ENCODE assay signal across 10 mouse cellular contexts in the genomic region with DNA sequence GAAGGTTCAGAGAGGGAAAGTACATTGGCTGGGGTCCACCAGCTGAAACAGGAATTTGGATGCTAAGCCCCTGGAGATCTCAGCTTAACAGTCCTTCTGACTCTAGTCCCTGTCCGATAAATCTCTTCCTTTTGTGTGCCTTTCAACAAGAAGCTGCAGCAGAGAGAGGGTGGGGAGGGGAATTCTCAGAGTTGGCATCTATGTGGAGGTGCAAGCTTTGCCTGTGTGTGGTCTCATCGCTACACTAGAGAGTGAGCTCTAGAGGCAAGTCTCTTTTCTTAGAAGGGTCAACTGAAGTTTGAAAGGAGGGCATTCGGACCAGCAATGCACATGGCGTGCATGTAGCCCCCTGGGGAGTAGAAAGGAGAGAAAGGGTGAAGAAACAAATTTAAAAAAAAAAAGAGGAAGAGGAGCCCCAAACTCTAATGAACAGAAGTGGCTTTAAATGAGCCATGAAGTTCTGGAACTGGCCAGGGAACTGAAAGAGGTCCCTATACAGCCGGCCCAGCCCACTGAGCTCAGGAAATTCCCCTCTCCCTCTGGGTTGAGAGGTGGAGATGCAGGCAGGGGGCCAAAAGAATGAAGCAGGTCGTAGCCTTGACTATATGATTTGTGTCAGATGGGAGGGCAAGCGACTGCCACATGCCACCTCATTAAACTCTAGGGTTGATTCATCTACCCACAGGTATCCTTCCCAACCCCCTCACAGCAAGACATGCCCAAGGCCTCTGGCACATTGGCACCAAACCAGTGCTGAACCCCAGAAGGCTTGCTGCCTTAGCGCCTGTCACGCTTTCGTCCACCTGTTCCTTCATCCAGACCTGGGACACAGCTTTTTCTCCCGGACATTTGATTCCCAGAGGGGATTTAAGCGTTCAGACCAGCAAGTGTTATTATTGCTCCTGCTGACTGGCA. TPM values are rescaled to one million over a fixed set of nuclear protein-coding genes. Genes with fewer than 3 reads are reported as not detected.
A peak's percentile ranks its signal among the peaks of the same experiment; 100 is the strongest.
DNase-seq lines count a peak whose midpoint lies in the region; ATAC-seq lines count a peak whose summit lies in the region.
"Had no signal": no experiment of that assay in that cellular context is flagged by ENCODE, and none has a peak within 500 bp of the region (broad histone marks: within the 10 kb centered on the region; RNA-seq: fewer than 3 reads in every experiment).

No protein-coding gene starts in this region.

- H3K9ac ChIP-seq in heart, embryonic 16.5 days (ENCODE audit: low read length): no peak overlapping the region
- no peak overlapping the region for H3K9ac ChIP-seq in forebrain, embryonic 13.5 days
- H3K9ac ChIP-seq in midbrain, embryonic 15.5 days: no peak overlapping the region

- no peak overlapping the region; the same call in 1 of the 2 replicates for H3K4me2 ChIP-seq in heart, embryonic 16.5 days (ENCODE audit: low read depth, low read length)
- H3K4me2 ChIP-seq in forebrain, embryonic 13.5 days: peak overlapping the region; percentile 71
- H3K4me2 ChIP-seq in midbrain, embryonic 15.5 days: peak overlapping the region; percentile 82

- peaks cover 33% of the 10 kb centered on the region for H3K27me3 ChIP-seq in heart, embryonic 16.5 days (ENCODE audit: control insufficient read depth, insufficient read depth, low read length)
- H3K27me3 ChIP-seq in forebrain, embryonic 13.5 days: peaks cover 38% of the 10 kb centered on the region
- H3K27me3 ChIP-seq in midbrain, embryonic 15.5 days (replicated peaks): peaks cover 14% of the 10 kb centered on the region; the same call in 1 of the 2 replicates

- DNase-seq in heart, adult 8-10 months (ENCODE audit: low spot score): no peak
- DNase-seq in cerebellum, adult 11 months: peak; percentile 83
- no peak for DNase-seq in T-cell, adult 2 months (ENCODE audit: low spot score)
- DNase-seq in kidney, postnatal 25 days: no peak
- no peak for DNase-seq in gastrocnemius, postnatal 4 days (ENCODE audit: low spot score in 2 of 2)
- DNase-seq: kidney, postnatal 36 days had no signal

- H3K4me3 ChIP-seq in heart, embryonic 16.5 days (ENCODE audit: low read length): peak overlapping the region; percentile 50; the same call in 1 of the 2 replicates
- peak overlapping the region; percentile 36; the same call in 1 of the 2 replicates for H3K4me3 ChIP-seq in forebrain, embryonic 13.5 days
- peak overlapping the region; percentile 45 for H3K4me3 ChIP-seq in midbrain, embryonic 15.5 days
- H3K4me3 ChIP-seq: myocyte had no signal

- no peak overlapping the region for H3K27ac ChIP-seq in heart, embryonic 16.5 days (ENCODE audit: low read length)
- H3K27ac ChIP-seq in forebrain, embryonic 13.5 days: no peak overlapping the region
- no peak overlapping the region for H3K27ac ChIP-seq in midbrain, embryonic 15.5 days

- no peaks in the 10 kb centered on the region for H3K9me3 ChIP-seq in heart, embryonic 16.5 days (replicated peaks; ENCODE audit: control insufficient read depth, low read length)
- H3K9me3 ChIP-seq in forebrain, embryonic 13.5 days (replicated peaks): no peaks in the 10 kb centered on the region
- no peaks in the 10 kb centered on the region for H3K9me3 ChIP-seq in midbrain, embryonic 15.5 days

- no peak for ATAC-seq in heart, embryonic 16.5 days (replicated peaks; ENCODE audit: extremely low read depth, insufficient read depth, low FRiP score)
- no peak for ATAC-seq in forebrain, embryonic 13.5 days
- no peak for ATAC-seq in midbrain, embryonic 15.5 days (replicated peaks)

- 49% methylated on average over 12 of the region's 12 CpGs for WGBS in heart, embryonic 16.5 days
- 17% methylated on average over 12 of the region's 12 CpGs for WGBS in forebrain, embryonic 13.5 days
- WGBS in midbrain, embryonic 15.5 days: 16% methylated on average over 12 of the region's 12 CpGs

- no peaks in the 10 kb centered on the region for H3K36me3 ChIP-seq in heart, embryonic 16.5 days (ENCODE audit: control insufficient read depth, insufficient read depth)
- H3K36me3 ChIP-seq in forebrain, embryonic 13.5 days (ENCODE audit: poor library complexity, severe bottlenecking): no peaks in the 10 kb centered on the region
- H3K36me3 ChIP-seq in midbrain, embryonic 15.5 days (replicated peaks): no peaks in the 10 kb centered on the region

- H3K4me1 ChIP-seq in heart, embryonic 16.5 days (ENCODE audit: control insufficient read depth, insufficient read depth, low read length): peaks cover 10% of the 10 kb centered on the region
- H3K4me1 ChIP-seq in forebrain, embryonic 13.5 days: peaks cover 24% of the 10 kb centered on the region
- peaks cover 32% of the 10 kb centered on the region for H3K4me1 ChIP-seq in midbrain, embryonic 15.5 days

RNA-seq across cellular contexts. Expression of a gene that starts 10.0 kb away (rescaled TPM):
- polyA plus RNA-seq in heart, embryonic 16.5 days (2015; fragmentation: Nextera tagmentation; extraction: Ambion mirVana): 8.1 and 8.7 TPM in 2 replicates
- under 1 TPM in 3 of 4 experiments, not detected in 1; 0.09 to 0.49 (median 0.28) TPM for total RNA-seq in heart, adult 8-10 months (2022)
- 0.28 and 0.40 TPM in 2 replicates for polyA plus RNA-seq in forebrain, embryonic 13.5 days (2015; fragmentation: Nextera tagmentation; extraction: Ambion mirVana)
- polyA plus RNA-seq in midbrain, embryonic 15.5 days (2015; fragmentation: Nextera tagmentation; extraction: Ambion mirVana): 6.1 and 6.7 TPM in 2 replicates
- under 1 TPM; 0.23 to 0.49 TPM for total RNA-seq in gastrocnemius, postnatal 4 days (2021)
